Mouse (Mus musculus) midbrain, embryonic 14.5 days (tissue): ENCODE measurements around the gene Tnip1. TPM values are rescaled to one million over a fixed set of nuclear protein-coding genes. Genes with fewer than 3 reads are reported as not detected.

Experiments used
- ATAC-seq: fragments of 200-750 bp; cut with Nextera tagmentation; 2 replicates; pipeline ENCODE4 v1.8.0; 2017; ENCODE audit warnings: moderate number of reproducible peaks, moderate library complexity; ENCODE audit not compliant: low FRiP score, low TSS enrichment
- DNase-seq: peaks from one replicate; pipeline ENCODE4 v3.0.0-alpha.2; 2015
- H3K27ac ChIP-seq: fragments of 300-500 bp; sonication (generic); replicated peaks from 2 replicates; pipeline ENCODE4 v1.5.1; 2014; ENCODE audit warnings: mild to moderate bottlenecking, low read depth, low read length, moderate library complexity
- H3K27me3 ChIP-seq: fragments of 300-500 bp; sonication (generic); 2 replicates; pipeline ENCODE4 v1.6.1; 2014; ENCODE audit warnings: low read length, control low read depth, mixed read lengths; ENCODE audit not compliant: control insufficient read depth, insufficient read depth
- H3K36me3 ChIP-seq: fragments of 300-500 bp; sonication (generic); 2 replicates; pipeline ENCODE4 v1.6.1; 2014; ENCODE audit warnings: low read length, control low read depth; ENCODE audit not compliant: control insufficient read depth, insufficient read depth
- H3K4me1 ChIP-seq: fragments of 300-500 bp; sonication (generic); 2 replicates; pipeline ENCODE4 v1.6.1; 2014; ENCODE audit warnings: mild to moderate bottlenecking, antibody characterized with exemption, low read length, control low read depth; ENCODE audit not compliant: control insufficient read depth, insufficient read depth
- H3K4me2 ChIP-seq: fragments of 300-500 bp; sonication (generic); 2 replicates; pipeline ENCODE4 v1.6.1; 2014; ENCODE audit warnings: mild to moderate bottlenecking, low read length, moderate library complexity
- H3K4me3 ChIP-seq: fragments of 300-500 bp; sonication (generic); replicated peaks from 2 replicates; pipeline ENCODE4 v1.5.1; 2014; ENCODE audit warnings: low read depth, low read length
- H3K9ac ChIP-seq: fragments of 300-500 bp; sonication (generic); replicated peaks from 2 replicates; pipeline ENCODE4 v1.6.1; 2014; ENCODE audit warnings: mild to moderate bottlenecking, low read length, moderate library complexity
- H3K9me3 ChIP-seq: fragments of 300-500 bp; sonication (generic); 2 replicates; pipeline ENCODE4 v1.6.1; 2016; ENCODE audit warnings: low read length, control low read depth, mixed read lengths; ENCODE audit not compliant: control insufficient read depth
- WGBS: fragments of 180-500 bp; shearing (Covaris S2); extraction: QIAGEN DNeasy Blood & Tissue Kit; methylation state at CpG from one replicate; pipeline ENCODE4 v1.1.7; 2014; 5-methylcytosine and 5-hydroxymethylcytosine counted together
- polyA plus RNA-seq: library from polyadenylated mRNA; unstranded; fragments of >200 nt; fragmentation: Nextera tagmentation; extraction: Ambion mirVana; gene quantifications from 2 replicates; pipeline ENCODE4 v1.2.1, GENCODE M21; 2014

Gene Tnip1
- polyA plus RNA-seq, 1 experiment from 2014 or later = 15.1 TPM

- DNase-seq (no peak), ATAC-seq (no peak)
- Histone ChIP-seq H3K27me3 (no peaks in the 10 kb centered on the region), H3K9ac (no peak overlapping the region), H3K4me1 (no peaks in the 10 kb centered on the region), H3K36me3 (no peaks in the 10 kb centered on the region), H3K4me2 (no peak overlapping the region), H3K4me3 (no peak overlapping the region), H3K9me3 (no peaks in the 10 kb centered on the region), H3K27ac (no peak overlapping the region)
- WGBS = 71% methylated on average over 9 of the region's 9 CpGs
Observed at GRCm38 (mm10) chr11:54894589-54894988, 68.1 kb downstream of the Tnip1 start.

- H3K27ac ChIP-seq = no peak overlapping the region
- DNase-seq = no peak
- no peak overlapping the region for H3K4me2 ChIP-seq
- no peaks in the 10 kb centered on the region for H3K9me3 ChIP-seq
- no peak for ATAC-seq
- H3K9ac ChIP-seq = no peak overlapping the region
- no peaks in the 10 kb centered on the region for H3K36me3 ChIP-seq
- no peaks in the 10 kb centered on the region for H3K4me1 ChIP-seq
- 62% methylated on average over 7 of the region's 7 CpGs for WGBS
- H3K27me3 ChIP-seq = no peaks in the 10 kb centered on the region
- H3K4me3 ChIP-seq = no peak overlapping the region
Observed at GRCm38 (mm10) chr11:54892091-54892490, 70.6 kb downstream of the Tnip1 start.

GRCm38 (mm10) chr11:54891341-54891740 is 71.4 kb downstream of the Tnip1 start:
- WGBS = 86% methylated on average over 5 of the region's 5 CpGs
- no peaks in the 10 kb centered on the region for H3K4me1 ChIP-seq
- no peak overlapping the region for H3K4me2 ChIP-seq
- H3K27me3 ChIP-seq = no peaks in the 10 kb centered on the region
- no peak overlapping the region for H3K4me3 ChIP-seq
- no peaks in the 10 kb centered on the region for H3K9me3 ChIP-seq
- H3K36me3 ChIP-seq = no peaks in the 10 kb centered on the region
- ATAC-seq = no peak
- H3K9ac ChIP-seq = no peak overlapping the region
- no peak for DNase-seq
- H3K27ac ChIP-seq = no peak overlapping the region

GRCm38 (mm10) chr11:54887927-54888326 is 74.8 kb downstream of the Tnip1 start:
- no peak for ATAC-seq
- H3K4me3 ChIP-seq = no peak overlapping the region
- H3K9ac ChIP-seq = no peak overlapping the region
- no peaks in the 10 kb centered on the region for H3K36me3 ChIP-seq
- H3K9me3 ChIP-seq = no peaks in the 10 kb centered on the region
- H3K27ac ChIP-seq = no peak overlapping the region
- 88% methylated on average over 6 of the region's 6 CpGs for WGBS
- H3K27me3 ChIP-seq = no peaks in the 10 kb centered on the region
- H3K4me2 ChIP-seq = no peak overlapping the region
- no peak for DNase-seq
- no peaks in the 10 kb centered on the region for H3K4me1 ChIP-seq

- no peaks in the 10 kb centered on the region for H3K9me3 ChIP-seq
- no peak for DNase-seq
- no peak overlapping the region for H3K9ac ChIP-seq
- ATAC-seq = no peak
- no peaks in the 10 kb centered on the region for H3K36me3 ChIP-seq
- no peak overlapping the region for H3K27ac ChIP-seq
- H3K4me1 ChIP-seq = no peaks in the 10 kb centered on the region
- H3K27me3 ChIP-seq = no peaks in the 10 kb centered on the region
- no peak overlapping the region for H3K4me2 ChIP-seq
- 87% methylated on average over 2 of the region's 2 CpGs for WGBS
- no peak overlapping the region for H3K4me3 ChIP-seq
Observed at GRCm38 (mm10) chr11:54885406-54885805, 77.3 kb downstream of the Tnip1 start.

- Histone ChIP-seq H3K36me3 (no peaks in the 10 kb centered on the region), H3K27ac (no peak overlapping the region), H3K4me1 (no peaks in the 10 kb centered on the region), H3K4me2 (no peak overlapping the region), H3K9ac (no peak overlapping the region), H3K9me3 (no peaks in the 10 kb centered on the region), H3K27me3 (no peaks in the 10 kb centered on the region), H3K4me3 (no peak overlapping the region)
- ATAC-seq (no peak), DNase-seq (no peak)
- WGBS = 39% methylated on average over 5 of the region's 5 CpGs
Observed at GRCm38 (mm10) chr11:54884937-54885336, 77.8 kb downstream of the Tnip1 start.

- no peak overlapping the region for H3K27ac ChIP-seq
- WGBS = 79% methylated on average over 5 of the region's 5 CpGs
- no peak overlapping the region for H3K4me2 ChIP-seq
Observed at GRCm38 (mm10) chr11:54884197-54884828, 78.4 kb downstream of the Tnip1 start.

GRCm38 (mm10) chr11:54882671-54883070 is 80.0 kb downstream of the Tnip1 start:
- ATAC-seq (no peak), DNase-seq (no peak)
- Histone ChIP-seq H3K36me3 (no peaks in the 10 kb centered on the region), H3K4me1 (no peaks in the 10 kb centered on the region), H3K27me3 (no peaks in the 10 kb centered on the region), H3K4me2 (no peak overlapping the region), H3K9ac (no peak overlapping the region; the same call in 1 of the 2 replicates), H3K9me3 (no peaks in the 10 kb centered on the region), H3K4me3 (no peak overlapping the region), H3K27ac (no peak overlapping the region)
- WGBS = 41% methylated on average over 8 of the region's 8 CpGs

More at GRCm38 (mm10) chr11:54884197-54884828, 78.4 kb downstream of the Tnip1 start:
- H3K4me3 ChIP-seq = no peak overlapping the region
- H3K9ac ChIP-seq = no peak overlapping the region
- H3K27me3 ChIP-seq = no peaks in the 10 kb centered on the region
- no peak for DNase-seq
- H3K36me3 ChIP-seq = no peaks in the 10 kb centered on the region
- no peaks in the 10 kb centered on the region for H3K4me1 ChIP-seq
- ATAC-seq = no peak
- no peaks in the 10 kb centered on the region for H3K9me3 ChIP-seq

- DNase-seq (no peak), ATAC-seq (no peak)
- Histone ChIP-seq H3K9me3 (no peaks in the 10 kb centered on the region), H3K36me3 (0 out of 2 replicates have a peak, but pooled peaks cover 1% of the 10 kb centered on the region), H3K9ac (no peak overlapping the region), H3K4me1 (no peaks in the 10 kb centered on the region), H3K27ac (no peak overlapping the region), H3K27me3 (no peaks in the 10 kb centered on the region), H3K4me3 (no peak overlapping the region), H3K4me2 (no peak overlapping the region)
- 11% methylated on average over 2 of the region's 2 CpGs for WGBS
Observed at GRCm38 (mm10) chr11:54881051-54881474, 81.7 kb downstream of the Tnip1 start.
